Mouse (Mus musculus) spleen, adult 12 weeks (tissue): ENCODE results near the gene Shisa2.

Experiments
- DNase-seq: peaks from one replicate; pipeline ENCODE4 v3.0.0; 2022; ENCODE audit warnings: low spot score

Shisa2 gene

DNA sequence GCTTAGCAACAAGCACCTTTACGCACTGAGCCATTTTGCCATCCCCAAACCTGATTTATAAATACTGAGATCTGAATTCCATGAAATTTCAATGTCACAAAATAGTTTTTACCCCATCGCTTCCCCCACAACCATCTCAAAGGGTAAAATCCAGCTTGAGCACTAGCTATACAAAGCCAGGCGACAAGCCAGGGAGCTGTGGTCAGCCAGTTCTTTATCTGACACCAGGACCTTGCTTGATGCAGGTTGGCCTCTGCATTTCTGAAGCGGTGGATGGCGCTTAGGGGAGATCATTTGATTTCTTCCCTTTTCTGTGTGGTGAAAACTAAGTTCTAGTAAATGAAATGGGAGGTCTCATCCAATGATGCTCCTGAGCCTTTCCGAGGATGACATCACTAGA, 7.0 kb downstream of the Shisa2 start:
- DNase-seq: no peak

DNA sequence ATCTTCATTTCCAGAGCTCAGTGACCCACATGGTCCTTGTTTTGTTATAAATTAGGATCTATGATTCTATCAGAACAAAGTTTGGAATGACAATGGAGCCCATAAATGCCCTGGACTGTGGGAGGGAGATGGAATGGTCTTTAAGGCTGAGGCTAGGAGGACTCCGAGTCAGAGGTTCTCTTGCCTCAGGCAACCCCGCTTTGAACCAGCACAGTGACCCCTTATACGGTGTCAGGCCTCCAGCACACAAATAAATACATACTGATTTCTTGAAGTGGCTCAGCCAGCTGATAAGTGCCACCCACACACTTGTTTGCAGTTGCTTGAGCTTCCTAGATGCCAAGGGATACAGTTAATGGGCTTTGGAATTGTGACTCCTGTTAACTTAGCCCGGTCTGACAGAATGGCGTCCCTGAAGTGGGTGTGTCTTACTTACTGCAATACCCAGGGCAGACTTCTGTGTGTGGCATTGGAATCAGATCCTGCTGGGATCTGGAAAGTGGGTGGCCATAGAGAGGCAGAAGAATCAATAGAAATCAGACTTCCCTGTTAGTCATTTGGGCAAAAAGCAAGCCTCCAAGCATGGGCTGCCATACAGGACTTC, 8.3 kb downstream of the Shisa2 start:
- DNase-seq: no peak

DNA sequence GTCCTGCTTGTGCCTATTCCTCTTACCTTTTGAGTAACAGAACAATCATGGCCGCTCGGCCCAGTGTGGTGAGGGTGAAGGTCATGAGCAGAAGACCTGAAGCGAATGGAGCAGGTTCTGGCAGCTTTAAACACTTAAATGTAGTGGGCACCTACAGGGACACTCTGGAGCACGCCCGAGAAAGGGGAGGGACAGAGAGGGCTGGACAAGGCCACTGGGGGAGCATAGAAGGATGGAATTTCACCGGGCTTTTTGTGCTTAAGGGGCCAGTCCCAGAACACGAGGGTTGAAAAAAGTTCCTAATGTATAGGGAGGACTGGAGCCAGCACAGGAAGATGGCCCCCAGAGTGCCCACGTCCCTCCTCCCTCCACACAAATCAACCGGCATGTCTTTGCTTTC, 8.9 kb downstream of the Shisa2 start:
- no peak for DNase-seq

GRCm38 (mm10) chr14:59638906-59639703, 14.0 kb downstream of the Shisa2 start:
- no peak for DNase-seq

GRCm38 (mm10) chr14:59641856-59642255, 16.7 kb downstream of the Shisa2 start:
- no peak for DNase-seq

DNA sequence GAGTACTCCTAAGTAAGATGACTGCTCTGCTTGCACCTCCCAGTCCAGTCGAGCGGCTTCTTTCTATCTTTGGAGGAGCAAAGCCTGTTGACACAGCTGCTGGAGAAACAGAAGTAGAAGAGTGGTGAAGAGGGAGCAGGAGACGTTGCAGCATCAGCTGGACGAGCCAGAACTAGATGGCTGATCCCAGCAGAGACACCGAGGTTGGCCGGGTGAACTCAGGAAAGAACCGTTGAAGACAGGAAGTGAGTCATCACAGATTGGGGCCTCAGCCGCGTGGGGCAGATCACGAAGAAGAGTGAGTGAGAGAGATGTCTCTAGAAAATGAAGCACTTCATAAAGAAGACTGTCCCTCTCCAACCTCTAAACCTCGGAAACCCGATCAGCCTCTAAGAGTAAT, 18.5 kb downstream of the Shisa2 start:
- DNase-seq: no peak

GRCm38 (mm10) chr14:59644166-59644565, 19.1 kb downstream of the Shisa2 start:
- no peak for DNase-seq

- DNase-seq: no peak
These were observed 19.8 kb downstream of the Shisa2 start for GRCm38 (mm10) chr14:59644896-59645295.

GRCm38 (mm10) chr14:59646826-59647697, 22.0 kb downstream of the Shisa2 start:
- DNase-seq: no peak

DNA sequence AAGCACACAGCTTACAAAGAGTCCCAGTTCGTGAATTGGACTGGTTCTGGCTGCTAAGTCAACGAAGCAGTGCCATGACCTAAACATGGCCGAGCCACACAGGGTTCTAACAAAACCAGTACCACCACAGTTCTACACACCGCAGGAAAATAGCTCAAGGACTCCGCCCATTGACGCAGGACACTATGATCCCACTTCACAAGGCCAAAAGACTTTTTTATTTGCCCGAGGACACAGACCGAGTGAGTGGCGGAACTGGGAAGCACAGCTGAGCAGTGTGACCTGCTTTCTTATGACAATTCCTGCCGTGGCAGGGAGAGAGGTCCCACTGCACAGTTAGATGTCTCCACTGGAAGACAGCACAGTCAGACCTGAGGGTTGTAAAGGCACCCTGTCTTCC, 23.5 kb downstream of the Shisa2 start:
- DNase-seq: no peak

GRCm38 (mm10) chr14:59649337-59649736, 24.2 kb downstream of the Shisa2 start:
- DNase-seq: no peak

- no peak for DNase-seq
These were observed 31.5 kb downstream of the Shisa2 start for GRCm38 (mm10) chr14:59656591-59656990.

DNA sequence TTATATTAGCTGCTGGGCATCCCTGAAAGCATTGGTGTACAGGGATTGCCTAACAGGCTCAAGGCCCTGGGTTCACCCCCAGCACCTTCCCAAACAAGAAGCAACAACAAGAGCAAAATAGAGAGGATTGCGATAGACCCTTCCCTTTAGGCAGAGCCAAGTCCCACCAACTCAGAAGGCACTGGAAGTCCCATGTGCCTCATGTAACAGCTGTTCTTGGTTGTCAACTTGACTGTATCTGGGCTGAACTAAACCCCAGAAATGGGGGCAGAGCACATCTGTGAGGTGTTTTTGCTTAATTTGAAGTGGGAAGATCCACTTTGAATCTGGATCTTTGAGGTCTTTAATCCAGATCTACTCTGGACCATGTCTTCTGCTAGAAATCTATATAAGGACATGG, 32.0 kb downstream of the Shisa2 start:
- no peak for DNase-seq

DNA sequence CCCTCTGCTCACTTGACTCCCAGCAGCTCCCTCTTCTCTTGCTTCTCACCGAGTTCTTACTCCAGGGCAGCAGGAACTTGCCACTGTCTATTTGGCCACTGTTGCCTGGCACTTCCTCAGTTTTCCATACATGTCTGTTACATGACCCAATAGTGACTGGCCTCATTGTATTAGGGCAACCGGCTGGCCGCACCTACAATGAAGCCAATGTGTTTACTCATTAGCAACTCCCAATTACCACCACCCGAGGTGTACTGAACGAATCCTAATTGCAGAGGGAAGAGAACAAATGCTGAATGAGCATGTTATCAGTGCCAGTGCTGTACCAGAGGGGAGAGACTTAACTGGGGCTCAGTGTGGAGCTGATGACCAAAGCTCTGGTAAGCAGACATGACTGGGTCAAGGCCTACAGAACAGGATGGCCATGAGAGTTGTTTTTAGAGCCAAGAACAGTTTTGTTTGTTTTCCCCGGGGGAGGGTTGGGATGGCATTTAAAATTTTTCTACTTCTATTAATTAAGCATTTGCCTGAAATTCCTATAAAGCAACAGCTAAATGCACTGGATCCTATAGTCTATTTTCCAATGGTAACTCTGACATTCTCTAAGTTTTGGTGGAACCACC, 47.9 kb downstream of the Shisa2 start:
- no peak for DNase-seq

GRCm38 (mm10) chr14:59674556-59674955, 49.4 kb downstream of the Shisa2 start:
- no peak for DNase-seq

GRCm38 (mm10) chr14:59675330-59675729, 50.2 kb downstream of the Shisa2 start:
- DNase-seq: no peak

DNA sequence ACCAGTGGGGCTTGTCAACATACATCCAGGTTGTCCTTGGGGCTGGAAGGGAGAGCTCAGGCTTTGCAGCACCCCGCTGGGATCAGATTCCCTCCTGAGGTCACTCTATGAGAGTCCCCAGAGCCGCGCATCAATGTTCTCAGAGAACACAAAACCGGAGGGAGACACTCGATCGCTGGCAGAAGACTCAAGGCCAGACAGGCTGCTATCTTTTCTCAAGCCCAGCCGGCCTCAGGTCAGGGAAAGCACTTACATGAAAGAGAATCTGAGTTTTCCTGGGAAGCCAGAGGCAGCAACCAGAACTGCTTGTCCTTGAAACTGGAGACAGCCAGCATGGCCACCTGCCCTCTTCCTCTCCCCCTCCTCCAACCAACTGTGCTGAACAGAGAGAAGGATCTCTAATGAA, 52.5 kb downstream of the Shisa2 start:
- no peak for DNase-seq
